Comparison of ENCODE assay signal across 23 mouse cellular contexts in the genomic region with DNA sequence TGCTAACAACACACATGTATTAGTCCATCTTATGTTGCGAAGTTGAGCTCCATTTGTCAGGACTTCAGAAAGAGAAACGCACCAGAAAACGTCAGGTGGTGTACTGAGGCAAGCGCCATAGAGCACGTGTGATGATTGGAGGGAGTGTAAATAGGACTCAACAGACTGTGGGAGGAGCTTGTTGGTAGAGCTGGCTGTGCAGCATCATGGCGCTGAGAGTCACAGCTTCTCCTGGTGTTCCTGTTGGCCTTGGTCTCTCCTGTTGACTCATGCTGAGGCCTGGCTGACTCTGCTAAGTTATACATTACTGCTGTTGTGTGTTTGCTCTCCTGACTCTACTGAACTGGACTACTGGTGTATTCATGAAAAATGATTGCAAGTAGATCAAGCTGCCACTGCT.
"Had no signal": no experiment of that assay in that cellular context is flagged by ENCODE, and none has a peak within 500 bp of the region (broad histone marks: within the 10 kb centered on the region; RNA-seq: fewer than 3 reads in every experiment).

No protein-coding gene starts in this region.

- H3K9me3 ChIP-seq: kidney, embryonic 15.5 days; limb, embryonic 12.5 days; limb, embryonic 15.5 days; liver, embryonic 13.5 days; lung, embryonic 15.5 days; midbrain, embryonic 12.5 days; midbrain, embryonic 15.5 days; neural tube, embryonic 12.5 days; neural tube, embryonic 15.5 days had no signal

- ATAC-seq: midbrain, embryonic 15.5 days had no signal

- H3K4me2 ChIP-seq: kidney, embryonic 15.5 days; limb, embryonic 12.5 days; limb, embryonic 15.5 days; liver, embryonic 13.5 days; lung, embryonic 15.5 days; midbrain, embryonic 12.5 days; midbrain, embryonic 15.5 days; neural tube, embryonic 12.5 days; neural tube, embryonic 15.5 days had no signal

- H3K27ac ChIP-seq: kidney, embryonic 15.5 days; limb, embryonic 12.5 days; limb, embryonic 15.5 days; liver, embryonic 13.5 days; lung, embryonic 15.5 days; midbrain, embryonic 12.5 days; midbrain, embryonic 15.5 days; neural tube, embryonic 12.5 days; neural tube, embryonic 15.5 days; stomach, postnatal 0 days had no signal

- H3K4me3 ChIP-seq: kidney, embryonic 15.5 days; limb, embryonic 12.5 days; limb, embryonic 15.5 days; liver, embryonic 13.5 days; lung, embryonic 15.5 days; midbrain, embryonic 12.5 days; midbrain, embryonic 15.5 days; neural tube, embryonic 12.5 days; neural tube, embryonic 15.5 days had no signal

- H3K4me1 ChIP-seq: kidney, embryonic 15.5 days; limb, embryonic 12.5 days; lung, embryonic 15.5 days; midbrain, embryonic 12.5 days; neural tube, embryonic 12.5 days had no signal

- DNase-seq: kidney, adult 8-10 months; kidney, postnatal 10 days; kidney, postnatal 36 days; left cerebral cortex, postnatal 4 days; liver, embryonic 13.5 days; lung, adult 18-20 months; lung, postnatal 10 days; lung, postnatal 36 days; right cerebral cortex, adult 18-20 months; right cerebral cortex, postnatal 14 days; right cerebral cortex, postnatal 4 days; thymus, adult 2 months; thymus, postnatal 14 days; thymus, postnatal 4 days had no signal

- H3K27me3 ChIP-seq: kidney, embryonic 15.5 days; limb, embryonic 12.5 days; limb, embryonic 15.5 days; liver, embryonic 13.5 days; lung, embryonic 15.5 days; midbrain, embryonic 12.5 days; midbrain, embryonic 15.5 days; neural tube, embryonic 12.5 days; neural tube, embryonic 15.5 days had no signal

- H3K9ac ChIP-seq: kidney, embryonic 15.5 days; limb, embryonic 12.5 days; limb, embryonic 15.5 days; liver, embryonic 13.5 days; lung, embryonic 15.5 days; midbrain, embryonic 12.5 days; midbrain, embryonic 15.5 days; neural tube, embryonic 12.5 days; neural tube, embryonic 15.5 days had no signal
